Mouse (Mus musculus): ENCODE data around the gene Kif13a. TPM values are rescaled to one million over a fixed set of nuclear protein-coding genes. Genes with fewer than 3 reads are reported as not detected.

Gene Kif13a
- polyA plus RNA-seq, 1 experiment from 2014 or later = 15.3 TPM

DNA sequence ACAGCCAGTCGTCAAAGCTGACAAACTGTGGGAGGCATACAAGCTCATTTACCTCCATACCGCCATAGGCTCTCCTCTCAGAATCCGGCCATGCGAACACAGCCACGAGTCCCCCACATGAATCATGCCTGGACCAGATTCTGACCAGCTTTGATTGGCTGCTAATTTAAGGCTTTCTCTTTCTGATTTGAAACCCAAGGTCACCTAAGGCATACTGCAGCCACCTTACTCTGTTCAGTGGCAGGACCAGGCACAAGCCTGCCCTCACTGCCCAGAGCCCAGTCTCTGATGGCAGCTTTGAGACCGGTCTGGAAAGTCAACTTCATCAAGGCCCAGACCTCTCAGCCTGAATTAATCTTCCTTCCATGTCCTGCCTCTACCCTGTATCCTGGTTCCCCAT, 17.7 kb downstream of the Kif13a start:
- H3K4me3 ChIP-seq = no peak overlapping the region
- peaks cover 44% of the 10 kb centered on the region for H3K4me1 ChIP-seq (replicated peaks)
- 88% methylated on average over 6 of the region's 6 CpGs for WGBS
- H3K9me3 ChIP-seq = no peaks in the 10 kb centered on the region
- H3K27ac ChIP-seq = no peak overlapping the region
- no peak for DNase-seq (ENCODE audit: low spot score)
- 0 out of 2 replicates have a peak, but pooled peaks cover 11% of the 10 kb centered on the region for H3K36me3 ChIP-seq
- no peaks in the 10 kb centered on the region for H3K27me3 ChIP-seq (ENCODE audit: insufficient read depth, poor library complexity, severe bottlenecking)

DNA sequence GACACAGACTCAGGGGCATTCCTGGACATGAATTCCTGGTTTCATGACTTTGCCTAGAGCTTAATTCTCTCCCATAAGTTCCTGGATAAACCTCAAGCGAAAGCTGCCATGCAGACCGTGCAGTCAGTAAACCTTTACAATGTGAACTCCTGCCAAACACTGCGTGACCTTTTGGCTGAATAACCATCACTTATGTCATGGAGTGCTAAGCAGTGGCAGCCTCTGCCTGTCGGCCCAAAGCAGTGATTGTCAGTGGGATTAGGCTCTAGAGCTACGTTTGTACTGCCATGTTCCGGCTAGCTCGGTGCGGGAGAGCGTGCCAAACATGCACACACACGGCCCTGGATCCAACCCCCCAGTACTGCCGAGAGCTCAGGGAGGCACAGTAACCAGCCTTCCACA, 18.6 kb downstream of the Kif13a start:
- H3K27me3 ChIP-seq (ENCODE audit: insufficient read depth, poor library complexity, severe bottlenecking) = no peaks in the 10 kb centered on the region
- H3K27ac ChIP-seq = 0 out of 2 replicates have a peak overlapping the region, but pooled peaks have one; percentile 12
- WGBS = 76% methylated on average over 11 of the region's 11 CpGs

DNA sequence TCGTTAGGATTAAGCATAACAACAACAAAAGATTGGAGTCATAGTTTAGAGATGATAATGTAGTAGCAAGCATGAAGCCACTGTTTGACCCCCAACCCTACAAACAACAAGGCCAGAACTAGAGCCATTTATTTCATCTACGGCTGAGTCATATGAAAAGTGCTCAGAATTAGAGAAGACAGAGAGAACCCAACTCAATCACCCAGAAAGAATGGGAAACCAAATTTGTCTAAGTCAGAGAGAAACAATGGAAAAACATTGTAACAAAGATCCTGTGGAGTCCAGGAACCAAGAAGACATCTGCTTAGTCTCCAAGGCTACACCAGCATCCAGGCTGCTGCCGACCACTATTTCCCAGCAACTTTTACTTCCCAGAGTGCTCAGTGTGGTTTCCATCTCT, 19.7 kb downstream of the Kif13a start:
- WGBS = 75% methylated on average over 3 of the region's 3 CpGs

More for the DNA sequence above, 18.6 kb downstream of the Kif13a start:
- 0 out of 2 replicates have a peak, but pooled peaks cover 11% of the 10 kb centered on the region for H3K36me3 ChIP-seq
- no peaks in the 10 kb centered on the region for H3K9me3 ChIP-seq
- no peak for DNase-seq (ENCODE audit: low spot score)
- peaks cover 44% of the 10 kb centered on the region for H3K4me1 ChIP-seq (replicated peaks)
- no peak overlapping the region for H3K4me3 ChIP-seq

GRCm38 (mm10) chr13:46909005-46909565, 20.6 kb downstream of the Kif13a start:
- 0 out of 2 replicates have a peak, but pooled peaks cover 7% of the 10 kb centered on the region for H3K36me3 ChIP-seq
- H3K27me3 ChIP-seq (ENCODE audit: insufficient read depth, poor library complexity, severe bottlenecking) = no peaks in the 10 kb centered on the region
- H3K4me3 ChIP-seq = no peak overlapping the region
- WGBS = 86% methylated on average over 12 of the region's 12 CpGs
- H3K4me1 ChIP-seq (replicated peaks) = peaks cover 44% of the 10 kb centered on the region
- H3K27ac ChIP-seq = no peak overlapping the region
- DNase-seq (ENCODE audit: low spot score) = no peak
- H3K9me3 ChIP-seq = no peaks in the 10 kb centered on the region

More for the DNA sequence above, 19.7 kb downstream of the Kif13a start:
- H3K27me3 ChIP-seq (ENCODE audit: insufficient read depth, poor library complexity, severe bottlenecking) = no peaks in the 10 kb centered on the region
- H3K36me3 ChIP-seq = 0 out of 2 replicates have a peak, but pooled peaks cover 11% of the 10 kb centered on the region
- H3K4me3 ChIP-seq = no peak overlapping the region
- H3K9me3 ChIP-seq = no peaks in the 10 kb centered on the region
- no peak for DNase-seq (ENCODE audit: low spot score)
- no peak overlapping the region for H3K27ac ChIP-seq
- peaks cover 44% of the 10 kb centered on the region for H3K4me1 ChIP-seq (replicated peaks)

DNA sequence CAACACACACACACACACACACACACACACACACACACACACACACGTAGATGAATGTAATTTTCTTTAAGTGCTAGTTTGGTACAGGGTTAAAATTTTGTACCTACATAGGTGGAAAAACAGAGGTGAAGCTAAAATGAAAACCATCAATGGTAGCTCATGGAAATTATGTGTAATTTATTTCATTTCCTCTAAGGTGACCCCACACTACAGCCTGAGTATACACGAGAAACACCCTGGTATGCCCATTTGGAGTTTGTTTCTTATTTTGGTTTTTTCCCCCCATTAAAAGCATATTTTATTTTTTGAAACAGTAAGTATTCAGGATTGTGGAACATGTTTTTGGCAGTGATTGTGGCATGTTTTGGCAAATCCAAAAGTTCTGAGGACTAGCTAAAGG, 21.3 kb downstream of the Kif13a start:
- Histone ChIP-seq H3K27me3 (ENCODE audit: insufficient read depth, poor library complexity, severe bottlenecking) (no peaks in the 10 kb centered on the region), H3K27ac (no peak overlapping the region), H3K4me3 (no peak overlapping the region), H3K9me3 (peaks cover under 1% of the 10 kb centered on the region; the same call in 1 of the 2 replicates), H3K36me3 (peaks cover 9% of the 10 kb centered on the region), H3K4me1 (replicated peaks) (peaks cover 44% of the 10 kb centered on the region)
- 79% methylated on average over 2 of the region's 2 CpGs for WGBS
- DNase-seq (ENCODE audit: low spot score) = no peak

GRCm38 (mm10) chr13:46907861-46908260, 21.8 kb downstream of the Kif13a start:
- Histone ChIP-seq H3K9me3 (peaks cover 6% of the 10 kb centered on the region; the same call in 1 of the 2 replicates), H3K36me3 (peaks cover 9% of the 10 kb centered on the region), H3K27ac (no peak overlapping the region), H3K27me3 (ENCODE audit: insufficient read depth, poor library complexity, severe bottlenecking) (no peaks in the 10 kb centered on the region), H3K4me1 (replicated peaks) (peaks cover 44% of the 10 kb centered on the region), H3K4me3 (no peak overlapping the region)
- DNase-seq (ENCODE audit: low spot score) = peak; percentile 28
- 71% methylated on average over 10 of the region's 10 CpGs for WGBS

DNA sequence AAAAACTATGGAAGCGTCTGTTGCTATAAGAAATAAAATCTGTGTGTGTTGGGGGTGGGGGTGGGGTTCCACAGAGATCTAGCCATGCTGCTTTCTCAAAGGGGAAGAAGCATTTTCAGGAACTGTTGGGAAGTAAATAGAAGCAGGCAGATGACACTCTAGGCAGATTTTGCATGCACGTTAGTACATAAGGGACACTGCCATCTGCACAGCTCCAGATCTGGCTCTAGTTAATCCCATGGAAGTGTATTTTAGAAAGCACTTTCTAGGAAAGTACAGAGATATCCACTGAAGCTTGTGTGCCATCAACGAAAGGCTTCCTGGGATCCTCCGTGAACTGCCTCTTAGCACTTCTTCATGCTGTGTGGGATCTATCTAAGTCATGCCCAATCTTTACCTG, 22.6 kb downstream of the Kif13a start:
- H3K4me3 ChIP-seq = no peak overlapping the region
- H3K27ac ChIP-seq = no peak overlapping the region; the same call in 1 of the 2 replicates
- H3K9me3 ChIP-seq = peaks cover 11% of the 10 kb centered on the region; the same call in 1 of the 2 replicates
- 94% methylated on average over 4 of the region's 4 CpGs for WGBS
- H3K36me3 ChIP-seq = peaks cover 14% of the 10 kb centered on the region
- H3K27me3 ChIP-seq (ENCODE audit: insufficient read depth, poor library complexity, severe bottlenecking) = no peaks in the 10 kb centered on the region
- no peak for DNase-seq (ENCODE audit: low spot score)
- peaks cover 41% of the 10 kb centered on the region for H3K4me1 ChIP-seq (replicated peaks)

- Histone ChIP-seq H3K27me3 (ENCODE audit: insufficient read depth, poor library complexity, severe bottlenecking) (no peaks in the 10 kb centered on the region), H3K36me3 (peaks cover 17% of the 10 kb centered on the region), H3K9me3 (peaks cover 11% of the 10 kb centered on the region; the same call in 1 of the 2 replicates), H3K4me1 (replicated peaks) (peaks cover 29% of the 10 kb centered on the region), H3K27ac (no peak overlapping the region), H3K4me3 (no peak overlapping the region)
- no peak for DNase-seq (ENCODE audit: low spot score)
- WGBS = 88% methylated on average over 5 of the region's 5 CpGs
Measured at GRCm38 (mm10) chr13:46905971-46906370, 23.7 kb downstream of the Kif13a start.

GRCm38 (mm10) chr13:46904982-46905621, 24.6 kb downstream of the Kif13a start:
- 91% methylated on average over 14 of the region's 14 CpGs for WGBS
- Histone ChIP-seq H3K27ac (no peak overlapping the region), H3K4me3 (no peak overlapping the region), H3K36me3 (peaks cover 26% of the 10 kb centered on the region), H3K4me1 (replicated peaks) (peaks cover 22% of the 10 kb centered on the region), H3K9me3 (peaks cover 11% of the 10 kb centered on the region; the same call in 1 of the 2 replicates), H3K27me3 (ENCODE audit: insufficient read depth, poor library complexity, severe bottlenecking) (no peaks in the 10 kb centered on the region)
- no peak for DNase-seq (ENCODE audit: low spot score)

DNA sequence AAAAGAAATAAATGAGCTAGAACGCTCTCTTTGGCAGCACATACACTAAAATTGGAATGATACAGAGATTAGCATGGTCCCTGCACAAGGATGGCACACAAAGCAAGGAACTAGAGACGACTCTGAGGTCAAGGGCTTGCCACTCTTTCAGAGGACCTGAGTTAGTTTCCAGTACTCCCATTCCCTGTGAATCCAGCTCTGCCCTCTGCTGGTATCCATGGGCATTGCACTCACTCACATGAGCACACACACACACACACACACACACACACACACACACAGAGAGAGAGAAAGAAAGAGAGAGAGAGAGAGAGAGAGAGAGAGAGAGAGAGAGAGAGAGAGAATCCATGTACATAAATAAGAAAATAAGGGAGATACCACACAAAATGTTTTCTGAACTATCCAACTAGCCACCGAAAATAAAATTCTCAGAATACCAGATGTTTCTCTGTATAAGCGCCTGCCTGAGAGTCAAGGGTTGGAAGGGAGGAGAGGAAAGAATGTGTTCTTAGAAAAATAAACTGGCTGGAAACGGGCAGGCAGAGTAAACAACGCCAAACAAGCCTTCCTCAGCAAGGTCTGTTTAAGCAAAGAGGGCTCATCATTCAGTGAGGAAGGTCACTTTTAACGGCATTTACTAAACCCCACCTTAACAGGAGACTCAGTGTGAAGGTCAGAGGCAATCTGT, 27.0 kb downstream of the Kif13a start:
- Histone ChIP-seq H3K9me3 (peaks cover 11% of the 10 kb centered on the region; the same call in 1 of the 2 replicates), H3K27me3 (ENCODE audit: insufficient read depth, poor library complexity, severe bottlenecking) (no peaks in the 10 kb centered on the region), H3K36me3 (peaks cover 32% of the 10 kb centered on the region), H3K4me3 (no peak overlapping the region), H3K27ac (no peak overlapping the region), H3K4me1 (replicated peaks) (peaks cover 7% of the 10 kb centered on the region)
- DNase-seq (ENCODE audit: low spot score) = no peak
- 91% methylated on average over 7 of the region's 7 CpGs for WGBS

DNA sequence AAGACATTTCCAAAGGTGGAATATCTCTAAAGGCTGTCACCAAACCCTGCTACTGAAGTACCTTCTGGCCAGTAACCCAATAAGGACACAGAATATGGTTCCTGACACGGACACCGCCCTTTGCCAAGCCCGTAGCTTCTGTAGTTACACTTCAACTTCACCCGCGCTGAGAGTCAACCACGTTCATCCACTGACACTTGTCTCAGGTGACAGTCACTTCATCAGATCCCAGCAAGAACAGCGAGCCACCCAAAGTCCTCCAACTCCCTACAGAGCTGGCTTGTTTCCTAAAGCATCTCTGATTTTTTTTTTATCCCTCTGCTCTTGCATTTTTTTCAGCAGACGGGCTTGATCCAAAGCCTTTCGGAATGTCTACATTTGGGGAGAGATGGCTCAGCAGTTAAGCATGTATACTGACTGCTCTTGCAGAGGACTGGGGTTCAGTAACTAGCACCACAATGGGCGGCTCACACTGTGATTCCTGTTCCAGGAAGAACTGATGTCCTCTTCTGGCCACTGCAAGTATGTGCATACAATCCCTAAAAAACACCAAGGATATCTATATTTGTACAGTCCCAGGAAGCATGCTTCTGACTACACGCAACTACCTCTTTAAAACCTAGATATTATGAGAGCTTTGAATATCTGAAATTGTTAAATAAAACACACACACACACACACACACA, 28.7 kb downstream of the Kif13a start:
- H3K4me3 ChIP-seq = no peak overlapping the region
- H3K27ac ChIP-seq = no peak overlapping the region
- H3K9me3 ChIP-seq = peaks cover 11% of the 10 kb centered on the region; the same call in 1 of the 2 replicates
- H3K27me3 ChIP-seq (ENCODE audit: insufficient read depth, poor library complexity, severe bottlenecking) = no peaks in the 10 kb centered on the region
- H3K36me3 ChIP-seq = peaks cover 32% of the 10 kb centered on the region
- 94% methylated on average over 11 of the region's 11 CpGs for WGBS
- H3K4me1 ChIP-seq (replicated peaks) = no peaks in the 10 kb centered on the region
- no peak for DNase-seq (ENCODE audit: low spot score)

DNA sequence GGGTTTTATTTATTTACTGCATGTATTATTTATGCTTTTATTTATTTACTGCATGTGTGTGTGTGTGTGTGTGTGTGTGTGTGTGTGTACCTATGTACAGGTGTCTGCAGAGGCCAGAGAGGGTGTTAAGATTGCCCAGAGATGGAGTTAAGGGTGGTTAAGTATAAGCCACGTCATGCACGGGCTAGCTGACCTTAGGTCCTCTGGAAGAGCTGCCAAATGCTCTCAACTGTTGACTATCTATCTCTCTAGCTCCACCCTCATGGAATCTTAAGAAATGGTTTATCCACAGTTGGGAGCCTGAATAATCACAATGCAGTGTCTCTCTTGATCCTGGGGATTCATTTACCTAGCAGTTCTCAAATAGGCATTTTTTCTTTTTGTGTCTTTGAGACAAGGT, 30.8 kb downstream of the Kif13a start:
- Histone ChIP-seq H3K4me1 (replicated peaks) (no peaks in the 10 kb centered on the region), H3K9me3 (peaks cover 11% of the 10 kb centered on the region; the same call in 1 of the 2 replicates), H3K4me3 (no peak overlapping the region), H3K36me3 (peaks cover 32% of the 10 kb centered on the region), H3K27me3 (ENCODE audit: insufficient read depth, poor library complexity, severe bottlenecking) (no peaks in the 10 kb centered on the region), H3K27ac (no peak overlapping the region)
- 79% methylated on average over 2 of the region's 2 CpGs for WGBS
- DNase-seq (ENCODE audit: low spot score) = no peak

All from hindbrain, embryonic 10.5 days (tissue).